Mouse (Mus musculus): Measurements from ENCODE around the gene Acadvl.
A peak's percentile ranks its signal among the peaks of the same experiment; 100 is the strongest.
"Not testable (repeated sequence)": the region's sequence is repeated elsewhere in the genome, so short reads cannot be mapped to it uniquely, and the experiment has no call there.

The Acadvl gene

DNA sequence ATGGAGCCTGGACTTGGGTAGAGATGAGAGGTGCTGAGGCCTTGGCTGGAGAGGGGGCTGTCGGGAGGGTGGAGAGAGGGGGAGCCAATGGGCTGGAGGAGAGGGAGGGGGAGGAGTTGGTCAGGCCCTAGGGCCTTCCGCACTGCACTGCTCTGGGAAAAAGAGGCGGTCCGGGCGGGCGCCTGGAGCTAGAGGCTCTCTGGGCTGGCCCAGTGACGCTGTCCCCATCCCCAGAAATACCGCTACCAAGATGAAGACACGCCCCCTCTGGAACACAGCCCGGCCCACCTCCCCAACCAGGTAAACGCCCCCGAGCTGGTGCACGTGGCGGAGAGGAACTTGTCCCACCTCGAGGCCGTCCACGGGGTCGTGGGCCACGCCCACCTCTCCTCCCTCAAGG lies 11.5 kb upstream of the Acadvl start:
- DNase-seq: no peak

DNA sequence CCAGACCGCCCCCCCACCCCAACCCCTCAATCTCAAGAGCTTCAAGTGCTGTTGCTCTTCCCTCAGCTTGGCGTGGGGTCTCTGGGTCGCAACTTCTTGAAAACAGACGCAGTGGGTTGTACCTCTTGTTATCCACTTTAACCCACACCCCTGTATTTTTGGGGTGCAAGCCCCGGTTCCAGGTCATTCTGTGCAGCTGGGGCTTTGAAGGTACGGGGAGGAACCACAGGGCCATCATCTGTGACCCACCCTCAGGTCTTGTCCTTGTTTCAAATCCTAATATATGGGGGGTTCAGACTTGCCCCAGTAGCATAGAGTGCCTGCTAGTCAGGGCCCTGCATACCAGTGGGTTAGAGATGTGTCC lies 8.9 kb upstream of the Acadvl start:
- no peak for DNase-seq

GRCm38 (mm10) chr11:70023481-70024150 lies 8.4 kb upstream of the Acadvl start:
- no peak for DNase-seq

DNA sequence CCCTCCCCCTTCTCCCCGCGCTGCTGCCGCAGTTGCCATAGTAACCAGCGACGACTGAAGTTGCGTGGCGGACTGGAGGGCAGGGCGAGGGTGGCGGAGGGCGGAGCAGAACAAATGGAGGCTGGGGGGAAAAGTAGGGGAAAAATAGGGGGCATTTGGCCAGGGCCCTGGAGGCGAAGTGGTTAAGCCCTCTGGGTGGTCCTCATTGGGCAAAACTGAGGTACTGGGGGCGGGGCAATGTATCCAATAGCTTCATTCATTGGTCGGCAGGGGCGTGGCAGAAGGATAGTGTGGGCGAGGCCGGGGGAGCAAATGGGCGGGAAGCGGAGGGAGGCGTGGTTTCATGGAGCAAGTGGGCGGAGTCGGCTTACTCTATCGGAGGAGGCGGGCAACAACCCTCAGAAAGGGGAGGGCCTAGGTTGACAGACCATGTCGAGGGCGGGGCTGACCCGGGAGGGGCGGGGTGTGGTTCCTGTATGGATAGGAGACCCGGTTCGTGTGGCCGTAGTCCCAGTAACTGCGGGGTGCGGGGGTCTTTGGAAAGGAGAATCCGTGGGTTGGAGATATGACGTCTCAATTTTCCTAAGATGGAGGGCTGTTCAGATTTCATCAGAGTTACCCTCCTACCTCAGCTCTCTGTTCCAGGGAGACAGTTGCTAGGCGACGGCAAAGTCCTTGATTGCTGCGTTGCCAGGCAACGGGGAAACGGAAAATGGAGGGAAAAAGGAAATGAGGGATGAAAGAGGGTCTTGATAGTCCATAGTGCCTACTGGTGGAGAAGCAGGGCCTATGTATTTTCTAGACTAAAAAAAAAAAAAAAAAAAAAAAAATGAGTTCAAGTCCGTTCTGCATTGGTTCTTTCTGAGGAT lies 6.3 kb upstream of the Acadvl start:
- peak; percentile 97 for DNase-seq

GRCm38 (mm10) chr11:70020731-70021263 lies 5.6 kb upstream of the Acadvl start:
- DNase-seq: peak; percentile 79

GRCm38 (mm10) chr11:70020022-70020631 lies 4.9 kb upstream of the Acadvl start:
- DNase-seq: no peak

- DNase-seq: no peak
These were observed 4.3 kb upstream of the Acadvl start for GRCm38 (mm10) chr11:70019495-70020021.

DNA sequence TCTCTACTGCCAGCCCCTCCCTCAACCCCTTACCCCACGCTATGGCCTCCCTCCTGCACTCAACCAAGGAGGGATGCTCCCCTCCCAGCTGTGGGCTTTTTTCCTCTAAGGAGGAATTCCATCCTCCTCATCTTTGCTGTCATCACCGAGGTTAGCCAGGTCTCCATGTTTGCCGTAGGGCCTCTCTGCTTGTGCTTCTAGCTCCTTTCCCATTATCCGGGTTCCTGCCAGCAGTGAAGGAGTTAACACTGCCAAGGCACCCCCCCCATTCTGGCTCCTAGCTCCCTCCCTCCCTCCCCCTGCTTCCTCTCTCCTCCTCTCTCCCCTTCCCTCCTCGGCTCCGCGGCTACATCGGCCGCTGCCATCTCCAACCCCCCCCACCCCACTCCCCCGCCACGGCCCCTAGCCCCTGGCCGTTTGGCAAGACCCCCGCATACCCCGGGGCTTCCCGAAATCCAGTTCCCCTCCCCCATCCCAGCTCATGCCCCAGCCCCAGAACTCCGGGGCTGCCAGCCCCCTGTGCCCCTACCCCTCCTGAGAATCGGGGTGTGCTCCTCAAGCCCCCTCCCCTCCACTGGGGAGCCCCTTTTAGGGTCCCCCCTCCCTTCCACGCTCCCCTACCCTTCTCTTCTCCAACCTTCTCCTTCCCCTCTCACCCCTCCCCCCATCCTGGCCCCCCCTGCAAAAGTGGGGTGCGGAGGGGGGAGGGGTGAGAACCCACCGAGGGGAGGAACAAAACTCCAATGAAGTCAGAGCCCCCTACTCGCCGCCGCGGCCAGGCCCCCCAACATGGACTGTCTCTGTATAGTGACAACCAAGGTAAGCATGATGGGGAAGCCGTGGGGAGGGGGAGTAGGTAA lies 3.1 kb upstream of the Acadvl start:
- DNase-seq: no peak

GRCm38 (mm10) chr11:70017199-70017767 lies 2.1 kb upstream of the Acadvl start:
- no peak for DNase-seq

- no peak for DNase-seq
These were observed 1.5 kb upstream of the Acadvl start, which contains the start of gene Dlg4 for GRCm38 (mm10) chr11:70016669-70017068. Gene Dlg4, plus strand, starts transcription at chr11:70016942.

DNA sequence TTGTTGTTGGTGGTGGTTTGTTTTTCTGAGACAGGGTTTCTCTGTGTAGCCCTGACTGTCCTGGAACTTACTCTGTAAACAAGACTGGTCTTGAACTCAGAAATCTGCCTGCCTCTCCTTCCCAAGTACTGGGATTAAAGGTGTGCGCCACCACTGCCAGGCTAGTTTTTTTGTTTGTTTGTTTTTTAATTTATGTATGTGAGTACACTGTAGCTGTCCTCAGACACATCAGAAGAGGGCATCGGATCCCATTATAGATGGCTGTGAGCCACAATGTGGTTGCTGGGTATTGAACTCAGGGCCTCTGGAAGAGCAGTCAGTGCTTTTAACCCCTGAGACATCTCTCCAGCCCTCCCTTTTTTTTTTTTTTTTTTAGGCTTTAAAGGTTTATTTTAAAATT lies 966 bp upstream of the Acadvl start:
- DNase-seq: not testable (repeated sequence)

DNA sequence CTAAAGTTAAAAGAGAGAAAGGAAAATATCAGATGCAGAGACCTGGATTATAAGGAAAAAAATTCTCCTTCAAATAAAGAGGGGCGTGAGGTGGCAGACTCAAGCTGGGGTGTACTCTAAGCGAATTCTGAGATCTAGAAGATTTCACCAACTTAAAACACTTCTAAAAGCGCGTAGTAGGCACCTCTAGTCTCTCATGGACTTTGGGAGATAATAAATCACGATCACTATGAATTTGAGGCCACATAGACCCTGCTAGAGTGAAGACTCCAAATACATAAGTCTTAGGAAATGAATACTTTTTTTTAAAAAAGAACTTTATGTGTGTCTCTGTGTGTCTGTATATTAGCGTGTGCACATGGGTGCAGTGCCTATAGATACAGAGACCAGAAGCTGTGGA lies 466 bp upstream of the Acadvl start:
- DNase-seq: no peak

DNA sequence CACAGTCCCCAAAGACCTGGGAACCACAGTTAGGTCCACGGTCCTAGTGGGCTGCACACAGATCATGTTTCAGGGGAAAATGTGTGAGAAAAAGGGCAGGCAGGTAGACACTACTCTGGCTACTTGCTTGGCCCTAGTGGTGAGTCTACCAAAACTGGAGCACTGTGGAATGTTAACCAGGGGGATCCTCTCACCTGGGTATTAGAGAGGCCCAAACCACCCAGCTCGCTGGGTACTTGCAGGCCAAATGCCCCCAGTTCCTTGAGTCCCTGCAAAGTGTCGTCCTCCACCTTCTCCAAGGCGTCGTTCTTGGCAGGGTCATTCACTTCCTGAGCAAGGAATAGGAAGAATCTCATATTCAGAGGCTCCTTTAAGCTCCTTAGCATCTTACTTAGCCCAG lies 1.2 kb downstream of the Acadvl start:
- no peak for DNase-seq

- DNase-seq: no peak
These were observed 1.8 kb downstream of the Acadvl start for GRCm38 (mm10) chr11:70013408-70013807.

DNA sequence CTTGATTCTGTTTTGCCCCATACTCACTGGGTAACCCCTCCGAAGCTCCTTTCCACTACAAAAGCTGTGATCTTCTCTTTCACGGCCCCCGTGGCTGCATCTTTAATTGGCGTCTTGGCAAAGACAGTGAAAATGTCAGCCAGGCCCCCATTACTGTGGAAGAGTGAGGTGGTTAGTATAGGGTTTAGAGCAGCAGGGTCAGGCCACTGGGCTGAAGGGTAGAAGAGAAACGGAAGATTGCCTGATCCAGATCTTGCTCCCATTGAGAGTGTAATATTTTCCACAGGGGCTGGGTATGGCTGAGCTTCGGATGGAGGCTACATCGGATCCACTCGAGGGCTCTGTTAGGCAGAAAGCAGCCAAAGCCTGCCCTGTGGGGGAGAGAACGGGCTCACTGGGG lies 2.3 kb downstream of the Acadvl start:
- no peak for DNase-seq

DNA sequence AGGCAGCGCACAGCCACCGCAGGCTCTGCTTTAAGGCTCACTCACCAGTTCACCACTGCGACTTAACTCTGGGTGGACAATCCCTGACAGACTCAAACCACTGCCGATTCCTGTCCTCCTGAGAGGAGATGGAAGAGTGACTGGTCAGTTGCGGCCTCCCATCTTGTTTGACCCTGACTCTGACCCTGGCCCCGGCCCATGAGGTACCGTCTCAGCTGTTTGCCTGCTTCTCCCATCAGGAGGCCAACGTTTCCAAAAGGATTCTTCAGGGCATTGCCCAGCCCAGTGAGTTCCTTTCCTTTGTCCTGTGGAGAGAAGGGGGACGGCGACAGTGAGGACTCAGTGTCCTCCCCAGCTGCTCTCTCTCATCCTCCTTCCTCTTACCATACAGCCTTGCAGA lies 4.2 kb downstream of the Acadvl start:
- DNase-seq: no peak

- no peak for DNase-seq
These were observed 4.7 kb downstream of the Acadvl start for GRCm38 (mm10) chr11:70010548-70010947.

DNA sequence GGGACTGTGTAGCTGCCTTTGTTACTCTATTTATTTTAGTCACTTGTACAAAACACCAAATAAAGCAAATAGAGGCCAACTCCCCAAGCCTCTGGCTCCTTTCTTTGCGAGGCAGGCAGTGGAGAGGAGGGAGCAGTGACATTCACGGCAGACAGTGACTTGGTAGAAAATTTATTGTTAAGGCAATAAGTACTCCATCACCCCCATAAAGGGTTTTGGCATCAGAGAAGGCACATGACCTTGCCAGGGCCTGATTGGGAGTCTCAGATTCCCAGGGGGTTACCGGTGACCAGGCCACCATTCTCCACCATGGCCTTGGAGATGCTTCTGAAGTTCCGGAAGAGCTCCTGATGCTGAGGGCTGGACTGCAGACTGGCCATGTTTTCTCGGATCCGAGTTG lies 5.2 kb downstream of the Acadvl start:
- no peak for DNase-seq

- no peak for DNase-seq
These were observed 9.7 kb downstream of the Acadvl start for GRCm38 (mm10) chr11:70005521-70005920.

GRCm38 (mm10) chr11:70002471-70002870 lies 12.7 kb downstream of the Acadvl start:
- no peak for DNase-seq

GRCm38 (mm10) chr11:70001865-70002264 lies 13.3 kb downstream of the Acadvl start:
- DNase-seq: no peak

DNA sequence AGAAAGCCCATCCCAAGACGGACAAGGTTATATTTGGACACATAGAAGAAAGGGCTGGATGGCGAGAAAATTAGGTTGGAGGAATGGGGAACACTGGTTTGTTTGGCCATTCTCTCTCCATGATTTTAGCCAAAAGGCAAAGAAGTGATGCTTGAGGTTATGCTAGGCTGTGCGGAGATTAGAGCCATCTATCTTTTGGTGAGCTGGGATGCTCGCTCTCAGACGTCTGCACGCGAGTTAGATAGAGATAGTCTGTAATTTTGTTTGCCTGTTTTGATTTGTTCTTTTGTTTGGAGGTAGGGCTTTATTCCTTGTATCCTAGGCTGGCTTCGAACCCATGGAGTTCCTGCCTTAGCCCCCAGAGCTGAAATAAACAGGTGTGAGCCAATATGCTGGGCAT lies 14.1 kb downstream of the Acadvl start:
- DNase-seq: no peak

All from kidney, adult 11 months (tissue).